Mouse (Mus musculus): Measurements from ENCODE around the gene Sumo2. TPM values are rescaled to one million over a fixed set of nuclear protein-coding genes. Genes with fewer than 3 reads are reported as not detected.
"Not testable (repeated sequence)": the region's sequence is repeated elsewhere in the genome, so short reads cannot be mapped to it uniquely, and the experiment has no call there.

The Sumo2 gene
- polyA plus RNA-seq, 1 experiment: 72.2 TPM

DNA sequence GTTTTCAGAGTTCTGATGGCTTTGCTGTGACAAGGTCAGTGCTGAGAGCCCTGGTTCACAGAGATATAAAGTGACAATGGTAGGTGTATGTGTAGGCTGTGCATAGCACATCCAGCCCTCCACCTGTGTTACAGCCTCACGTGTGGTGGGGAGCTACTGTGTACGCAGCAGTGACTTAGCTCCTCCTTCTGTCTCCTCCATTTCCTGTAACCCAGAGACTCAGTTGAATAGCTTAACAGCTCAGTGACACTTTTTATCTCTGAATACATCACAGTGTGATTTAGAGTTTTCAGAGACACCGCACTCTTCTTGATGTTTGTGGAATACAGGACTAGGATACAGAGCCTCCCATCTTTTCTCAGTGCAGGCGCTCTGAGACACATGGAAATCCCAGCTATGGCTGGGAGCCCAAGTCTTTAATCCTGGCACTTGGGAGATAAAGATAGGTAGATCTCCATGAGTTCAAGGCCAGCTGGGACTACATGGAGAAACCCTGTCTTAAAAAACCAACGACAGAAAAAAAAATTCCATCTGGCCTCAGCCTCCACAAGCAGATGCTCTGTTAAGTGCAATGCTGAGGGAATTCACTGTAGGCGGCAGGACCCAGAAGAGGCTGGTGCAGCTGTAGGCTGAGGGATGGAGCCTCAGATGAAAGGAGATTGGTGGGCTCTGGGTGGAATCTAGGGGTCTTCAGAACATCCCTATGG, 54.4 kb downstream of the Sumo2 start:
- Histone ChIP-seq H3K27me3 (ENCODE audit: control insufficient read depth, insufficient read depth, low read length) (no peaks in the 10 kb centered on the region), H3K36me3 (ENCODE audit: control insufficient read depth, insufficient read depth, low read length) (no peaks in the 10 kb centered on the region), H3K27ac (ENCODE audit: control insufficient read depth, insufficient read depth, low read depth, low read length) (no peak overlapping the region), H3K4me3 (ENCODE audit: control insufficient read depth, low read depth, low read length) (no peak overlapping the region), H3K4me1 (ENCODE audit: control insufficient read depth, insufficient read depth, low read length) (no peaks in the 10 kb centered on the region)
- no peak for TF ChIP-seq CTCF (IDR thresholded peaks at IDR 0.05; ENCODE audit: control insufficient read depth, insufficient read depth, insufficient replicate concordance, low read depth, low read length)
- no peak for TF ChIP-seq POLR2A (IDR thresholded peaks at IDR 0.05; ENCODE audit: control insufficient read depth, low read depth, low read length)

DNA sequence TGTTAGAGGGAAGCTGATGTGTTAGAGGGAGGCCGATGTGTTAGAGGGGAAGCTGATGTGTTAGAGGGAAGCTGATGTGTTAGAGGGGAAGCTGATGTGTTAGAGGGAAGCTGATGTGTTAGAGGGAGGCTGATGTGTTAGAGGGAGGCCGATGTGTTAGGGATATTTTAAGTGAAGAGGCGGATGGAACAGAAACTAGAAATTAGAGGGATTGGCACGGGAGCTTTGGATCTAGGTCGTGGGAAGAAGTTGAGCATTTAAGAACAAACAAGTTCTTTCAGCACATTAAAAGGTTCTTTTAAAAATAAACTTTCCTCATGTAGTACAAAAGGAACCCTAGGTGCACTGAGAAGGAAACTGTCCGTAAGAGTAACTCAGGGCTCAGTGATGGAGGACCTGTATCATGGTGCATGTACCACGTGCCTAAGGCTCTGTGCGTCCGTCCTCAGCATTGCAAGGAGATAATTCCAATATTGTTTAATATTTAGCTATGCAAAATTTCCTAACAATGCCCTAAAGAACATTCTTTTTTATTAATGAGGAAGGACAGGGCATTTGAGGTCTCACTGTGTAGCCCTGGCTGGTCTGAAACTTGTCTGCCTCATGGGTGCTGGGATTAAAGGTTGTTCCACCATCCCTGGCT, 57.7 kb downstream of the Sumo2 start:
- Histone ChIP-seq H3K36me3 (ENCODE audit: control insufficient read depth, insufficient read depth, low read length) (no peaks in the 10 kb centered on the region), H3K27me3 (ENCODE audit: control insufficient read depth, insufficient read depth, low read length) (no peaks in the 10 kb centered on the region), H3K4me3 (ENCODE audit: control insufficient read depth, low read depth, low read length) (no peak overlapping the region), H3K4me1 (ENCODE audit: control insufficient read depth, insufficient read depth, low read length) (peaks cover 16% of the 10 kb centered on the region), H3K27ac (ENCODE audit: control insufficient read depth, insufficient read depth, low read depth, low read length) (no peak overlapping the region)
- TF ChIP-seq CTCF (IDR thresholded peaks at IDR 0.05; ENCODE audit: control insufficient read depth, insufficient read depth, insufficient replicate concordance, low read depth, low read length): no peak
- TF ChIP-seq POLR2A (IDR thresholded peaks at IDR 0.05; ENCODE audit: control insufficient read depth, low read depth, low read length): no peak

DNA sequence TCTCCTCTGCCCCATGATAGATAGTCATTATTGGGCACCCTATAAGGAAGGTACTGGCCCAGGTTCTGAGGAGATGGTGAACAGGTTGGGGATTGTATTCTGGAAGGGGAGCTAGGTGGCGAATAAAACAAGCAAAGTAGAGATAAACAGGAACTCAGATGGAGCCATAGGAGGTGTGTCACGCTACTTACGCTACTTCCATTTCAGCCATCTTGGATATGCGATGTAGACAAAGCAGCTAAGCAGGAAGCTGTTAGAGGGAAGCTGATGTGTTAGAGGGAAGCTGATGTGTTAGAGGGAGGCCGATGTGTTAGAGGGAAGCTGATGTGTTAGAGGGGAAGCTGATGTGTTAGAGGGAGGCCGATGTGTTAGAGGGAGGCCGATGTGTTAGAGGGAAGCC, 58.7 kb downstream of the Sumo2 start:
- H3K27ac ChIP-seq (ENCODE audit: control insufficient read depth, insufficient read depth, low read depth, low read length); H3K27me3 ChIP-seq (ENCODE audit: control insufficient read depth, insufficient read depth, low read length); H3K4me3 ChIP-seq (ENCODE audit: control insufficient read depth, low read depth, low read length); H3K36me3 ChIP-seq (ENCODE audit: control insufficient read depth, insufficient read depth, low read length): not testable (repeated sequence)
- H3K4me1 ChIP-seq (ENCODE audit: control insufficient read depth, insufficient read depth, low read length): peaks cover 16% of the 10 kb centered on the region

DNA sequence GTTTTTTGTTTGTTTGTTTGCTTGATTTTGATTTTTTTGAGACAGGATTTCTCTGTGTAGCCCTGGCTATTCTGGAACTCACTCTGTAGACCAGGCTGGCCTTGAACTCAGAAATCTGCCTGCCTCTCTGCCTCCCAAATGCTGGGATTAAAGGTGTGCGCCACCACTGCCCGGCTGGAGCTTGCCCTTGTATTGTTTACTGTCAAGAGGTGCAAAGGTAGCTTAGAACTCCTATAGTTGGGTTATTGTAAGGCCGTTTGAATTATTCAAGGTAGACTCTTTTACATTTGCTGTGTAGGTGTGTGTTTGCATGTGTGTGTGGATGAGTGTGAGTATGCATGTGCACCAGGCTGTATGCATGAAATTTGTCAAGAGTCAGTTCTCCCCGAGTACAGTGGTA, 59.4 kb downstream of the Sumo2 start:
- not testable (repeated sequence) for H3K27ac ChIP-seq (ENCODE audit: control insufficient read depth, insufficient read depth, low read depth, low read length); H3K27me3 ChIP-seq (ENCODE audit: control insufficient read depth, insufficient read depth, low read length); H3K36me3 ChIP-seq (ENCODE audit: control insufficient read depth, insufficient read depth, low read length); H3K4me3 ChIP-seq (ENCODE audit: control insufficient read depth, low read depth, low read length)
- H3K4me1 ChIP-seq (ENCODE audit: control insufficient read depth, insufficient read depth, low read length): peaks cover 16% of the 10 kb centered on the region

DNA sequence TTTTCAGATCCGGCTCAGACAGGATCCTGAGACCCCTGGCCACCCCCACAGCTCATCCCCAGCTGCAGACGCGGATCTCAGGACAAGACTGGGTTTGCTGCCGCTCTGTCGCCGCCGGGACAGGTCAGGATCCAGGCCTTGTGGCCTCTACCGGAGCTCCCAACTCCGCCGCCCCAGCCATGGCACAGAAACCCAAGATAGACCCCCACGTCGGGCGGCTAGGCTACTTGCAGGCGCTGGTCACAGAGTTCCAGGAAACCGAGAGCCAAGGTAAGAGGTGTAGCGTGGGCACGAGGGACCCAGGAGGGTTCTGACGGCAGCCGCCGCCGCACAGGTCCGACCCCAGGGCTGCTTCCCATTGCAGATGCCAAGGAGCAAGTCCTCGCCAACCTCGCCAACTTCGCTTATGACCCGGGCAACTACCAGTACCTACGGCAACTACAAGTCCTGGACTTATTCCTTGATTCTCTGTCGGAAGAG, 60.3 kb downstream of the Sumo2 start:
- Histone ChIP-seq H3K4me3 (ENCODE audit: control insufficient read depth, low read depth, low read length) (peak overlapping the region; percentile 92), H3K4me1 (ENCODE audit: control insufficient read depth, insufficient read depth, low read length) (peaks cover 16% of the 10 kb centered on the region), H3K27me3 (ENCODE audit: control insufficient read depth, insufficient read depth, low read length) (no peaks in the 10 kb centered on the region), H3K27ac (ENCODE audit: control insufficient read depth, insufficient read depth, low read depth, low read length) (peak overlapping the region; percentile 67), H3K36me3 (ENCODE audit: control insufficient read depth, insufficient read depth, low read length) (no peaks in the 10 kb centered on the region)
- no peak for TF ChIP-seq POLR2A (IDR thresholded peaks at IDR 0.05; ENCODE audit: control insufficient read depth, low read depth, low read length)
- no peak for TF ChIP-seq CTCF (IDR thresholded peaks at IDR 0.05; ENCODE audit: control insufficient read depth, insufficient read depth, insufficient replicate concordance, low read depth, low read length)

DNA sequence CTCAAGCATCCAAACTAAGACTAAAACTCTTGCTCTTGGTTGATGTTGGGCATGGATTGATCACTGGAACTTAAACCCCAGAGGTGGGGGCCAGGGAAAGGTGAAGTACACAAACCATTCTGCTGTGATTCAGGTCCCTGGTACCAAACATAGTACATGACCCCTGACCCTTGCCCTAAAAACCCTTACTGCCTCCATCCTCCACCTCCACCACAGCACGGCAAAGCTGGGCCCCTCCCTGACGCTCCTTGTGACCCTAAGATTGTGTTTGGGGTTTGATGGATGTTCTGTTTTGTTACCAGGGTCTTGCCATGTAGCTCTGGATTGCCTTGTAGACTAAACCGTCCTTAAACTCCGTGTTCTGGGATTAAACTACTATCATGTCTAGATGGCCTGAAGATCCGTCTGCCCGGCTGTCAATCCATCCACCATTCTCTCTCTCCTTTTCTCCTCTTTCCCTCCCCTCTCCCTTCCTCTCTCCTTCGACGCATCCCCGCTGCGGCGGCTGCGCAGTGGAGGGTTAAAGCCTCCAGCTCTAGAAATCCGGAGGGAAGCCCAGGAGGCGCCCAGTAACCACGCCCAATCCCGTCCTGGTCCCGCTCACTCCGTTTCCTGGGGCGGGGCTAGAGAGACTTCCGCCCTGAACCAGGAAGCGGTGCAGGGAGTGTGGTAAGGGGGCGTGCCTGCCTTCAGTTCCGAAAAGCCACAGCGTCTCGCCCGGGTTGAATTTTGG, 60.9 kb downstream of the Sumo2 start, which contains the start of gene Armc7:
Armc7 (plus strand) TSS at position 643 of the 733 bp plus-strand sequence.
- Histone ChIP-seq H3K27me3 (ENCODE audit: control insufficient read depth, insufficient read depth, low read length) (no peaks in the 10 kb centered on the region), H3K4me1 (ENCODE audit: control insufficient read depth, insufficient read depth, low read length) (peaks cover 16% of the 10 kb centered on the region), H3K36me3 (ENCODE audit: control insufficient read depth, insufficient read depth, low read length) (no peaks in the 10 kb centered on the region), H3K4me3 (ENCODE audit: control insufficient read depth, low read depth, low read length) (peak within 1 kb of the TSS; percentile 92), H3K27ac (ENCODE audit: control insufficient read depth, insufficient read depth, low read depth, low read length) (peak within 1 kb of the TSS; percentile 67)
- no peak for TF ChIP-seq CTCF (IDR thresholded peaks at IDR 0.05; ENCODE audit: control insufficient read depth, insufficient read depth, insufficient replicate concordance, low read depth, low read length)
- peak; percentile 49 for TF ChIP-seq POLR2A (IDR thresholded peaks at IDR 0.05; ENCODE audit: control insufficient read depth, low read depth, low read length)

DNA sequence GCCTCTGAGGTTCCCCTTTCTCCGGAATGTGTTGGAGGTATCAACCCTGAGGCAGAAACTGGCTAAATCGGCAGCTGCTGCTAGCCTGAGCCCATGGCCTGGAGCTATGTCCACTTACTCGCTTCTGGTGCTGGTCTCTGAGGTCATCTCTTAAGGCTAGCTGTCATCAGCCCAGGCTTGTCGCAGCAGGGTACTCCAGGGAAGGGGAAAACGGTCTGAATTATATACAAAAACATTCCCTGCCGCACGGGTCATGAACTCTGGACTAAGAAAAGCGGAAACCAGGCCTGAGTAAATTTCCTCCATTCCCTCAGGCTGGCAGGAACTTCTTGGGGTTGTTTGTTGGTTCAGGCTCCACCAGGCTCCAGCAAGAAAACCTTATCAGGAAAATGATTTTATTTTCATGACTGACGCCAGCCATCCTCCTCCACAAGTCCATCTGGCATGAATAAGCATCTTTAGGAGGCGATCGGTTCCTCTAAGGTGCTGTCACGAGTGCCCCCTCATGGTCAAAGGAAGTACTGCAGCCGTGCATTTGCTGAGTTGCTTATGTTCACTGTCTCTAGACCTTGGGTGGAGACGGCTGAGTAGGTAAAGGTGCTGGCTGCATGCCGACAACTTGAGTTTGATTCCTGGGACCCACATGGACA, 62.3 kb downstream of the Sumo2 start:
- no peaks in the 10 kb centered on the region for H3K27me3 ChIP-seq (ENCODE audit: control insufficient read depth, insufficient read depth, low read length)
- no peaks in the 10 kb centered on the region for H3K36me3 ChIP-seq (ENCODE audit: control insufficient read depth, insufficient read depth, low read length)
- TF ChIP-seq POLR2A (IDR thresholded peaks at IDR 0.05; ENCODE audit: control insufficient read depth, low read depth, low read length) (no peak), CTCF (IDR thresholded peaks at IDR 0.05; ENCODE audit: control insufficient read depth, insufficient read depth, insufficient replicate concordance, low read depth, low read length) (peak; percentile 96)
- H3K4me1 ChIP-seq (ENCODE audit: control insufficient read depth, insufficient read depth, low read length): peaks cover 24% of the 10 kb centered on the region
- no peak overlapping the region; the same call in 1 of the 2 replicates for H3K4me3 ChIP-seq (ENCODE audit: control insufficient read depth, low read depth, low read length)
- H3K27ac ChIP-seq (ENCODE audit: control insufficient read depth, insufficient read depth, low read depth, low read length): peak overlapping the region; percentile 86

Other genes with a start within 250 kb of the Sumo2 start
- gene Fads6, start 238.6 kb downstream of the Sumo2 start, polyA plus RNA-seq (2012; rRNA removed): 6.4 and 7.0 TPM in 2 replicates
- gene Otop2, start 229.1 kb downstream of the Sumo2 start, polyA plus RNA-seq (2012; rRNA removed): 8.5 and 8.9 TPM in 2 replicates
- 3.7 and 4.1 TPM in 2 replicates for gene Ush1g, start 214.2 kb downstream of the Sumo2 start, polyA plus RNA-seq (2012; rRNA removed)
- gene Otop3, start 201.5 kb downstream of the Sumo2 start, polyA plus RNA-seq (2012; rRNA removed): 0.17 and 0.40 TPM in 2 replicates
- gene Hid1, start 168.5 kb downstream of the Sumo2 start, polyA plus RNA-seq (2012; rRNA removed): 1.2 and 1.7 TPM in 2 replicates
- 5.2 TPM in 2 replicates for gene Cdr2l, start 154.4 kb downstream of the Sumo2 start, polyA plus RNA-seq (2012; rRNA removed)
- gene Mrpl58, start 132.5 kb downstream of the Sumo2 start, polyA plus RNA-seq (2012; rRNA removed): 13.9 and 18.0 TPM in 2 replicates
- gene Atp5h, start 116.3 kb downstream of the Sumo2 start, polyA plus RNA-seq (2012; rRNA removed): 145 and 166 TPM in 2 replicates
- gene Kctd2, start 116.1 kb downstream of the Sumo2 start, polyA plus RNA-seq (2012; rRNA removed): 11.8 and 13.6 TPM in 2 replicates
- 307 and 344 TPM in 2 replicates for gene Trim80, start 95.7 kb downstream of the Sumo2 start, polyA plus RNA-seq (2012; rRNA removed)
- 0.72 and 0.78 TPM in 2 replicates for gene Slc16a5, start 73.8 kb downstream of the Sumo2 start, polyA plus RNA-seq (2012; rRNA removed)
- gene Armc7, start 60.6 kb downstream of the Sumo2 start, polyA plus RNA-seq (2012; rRNA removed): 3.3 and 3.8 TPM in 2 replicates
- 32.4 and 34.0 TPM in 2 replicates for gene Nt5c, start 44.4 kb downstream of the Sumo2 start, polyA plus RNA-seq (2012; rRNA removed)
- 548 and 576 TPM in 2 replicates for gene Jpt1, start 21.9 kb downstream of the Sumo2 start, polyA plus RNA-seq (2012; rRNA removed)
- 36.3 and 42.6 TPM in 2 replicates for gene Nup85, start 28.2 kb upstream of the Sumo2 start, polyA plus RNA-seq (2012; rRNA removed)
- 9.3 and 10.9 TPM in 2 replicates for gene Mrps7, start 67.6 kb upstream of the Sumo2 start, polyA plus RNA-seq (2012; rRNA removed)
- 19.8 and 21.1 TPM in 2 replicates for gene Gga3, start 67.8 kb upstream of the Sumo2 start, polyA plus RNA-seq (2012; rRNA removed)
- gene Mif4gd, start 76.7 kb upstream of the Sumo2 start, polyA plus RNA-seq (2012; rRNA removed): 383 and 445 TPM in 2 replicates
- gene Slc25a19, start 92.0 kb upstream of the Sumo2 start, polyA plus RNA-seq (2012; rRNA removed): 33.7 and 35.8 TPM in 2 replicates
- 7.7 TPM in 2 replicates for gene Grb2, start 172.3 kb upstream of the Sumo2 start, polyA plus RNA-seq (2012; rRNA removed)
- gene Tmem94, start 229.2 kb upstream of the Sumo2 start, polyA plus RNA-seq (2012; rRNA removed): 80.1 and 91.5 TPM in 2 replicates